Mouse (Mus musculus) lung, postnatal 0 days (tissue): Measurements from ENCODE around the gene Naa50. TPM values are rescaled to one million over a fixed set of nuclear protein-coding genes. Genes with fewer than 3 reads are reported as not detected.

Source experiments
- ATAC-seq: fragments of 200-750 bp; cut with Nextera tagmentation; 2 replicates; pipeline ENCODE4 v1.8.0; 2017; ENCODE audit warnings: moderate library complexity
- DNase-seq: peaks from one replicate; pipeline ENCODE4 v3.0.0-alpha.2; 2016; ENCODE audit warnings: low spot score
- H3K27ac ChIP-seq: fragments of 300-500 bp; sonication (generic); 2 replicates; pipeline ENCODE4 v1.5.1; 2014; ENCODE audit warnings: antibody characterized with exemption, mild to moderate bottlenecking, low read length, mixed read lengths
- H3K27me3 ChIP-seq: fragments of 300-500 bp; sonication (generic); replicated peaks from 2 replicates; pipeline ENCODE4 v1.6.1; 2014; ENCODE audit warnings: low read length, mixed read lengths; ENCODE audit not compliant: insufficient read depth
- H3K36me3 ChIP-seq: fragments of 300-500 bp; sonication (generic); 2 replicates; pipeline ENCODE4 v1.6.1; 2014; ENCODE audit warnings: low read length, mixed read lengths; ENCODE audit not compliant: insufficient read depth
- H3K4me1 ChIP-seq: fragments of 300-500 bp; sonication (generic); 2 replicates; pipeline ENCODE4 v1.6.1; 2014; ENCODE audit warnings: antibody characterized with exemption, low read depth, low read length, mixed read lengths; ENCODE audit not compliant: insufficient read depth
- H3K4me2 ChIP-seq: fragments of 300-500 bp; sonication (generic); replicated peaks from 2 replicates; pipeline ENCODE4 v1.6.1; 2014; ENCODE audit warnings: low read depth, mild to moderate bottlenecking, low read length, moderate library complexity, mixed read lengths
- H3K4me3 ChIP-seq: fragments of 300-500 bp; sonication (generic); 2 replicates; pipeline ENCODE4 v1.5.1; 2014; ENCODE audit warnings: low read depth, low read length
- H3K9ac ChIP-seq: fragments of 300-500 bp; sonication (generic); replicated peaks from 2 replicates; pipeline ENCODE4 v1.6.1; 2014; ENCODE audit warnings: low read depth, mild to moderate bottlenecking
- H3K9me3 ChIP-seq: fragments of 300-500 bp; sonication (generic); 2 replicates; pipeline ENCODE4 v1.6.1; 2016; ENCODE audit warnings: low read length, mixed read lengths
- CTCF ChIP-seq: IDR thresholded peaks from 2 replicates; pipeline ENCODE4 v1.5.1; 2016; ENCODE audit warnings: antibody characterized with exemption, mild to moderate bottlenecking
- EP300 ChIP-seq: IDR thresholded peaks from 2 replicates; pipeline ENCODE4 v1.6.1; 2016; ENCODE audit warnings: antibody characterized with exemption, mild to moderate bottlenecking, control low read depth
- WGBS: fragments of 180-500 bp; shearing (Covaris S2); extraction: QIAGEN DNeasy Blood & Tissue Kit; methylation state at CpG from one replicate; pipeline ENCODE4 v1.1.7; 2014; 5-methylcytosine and 5-hydroxymethylcytosine counted together
- polyA plus RNA-seq: library from polyadenylated mRNA; unstranded; fragments of >200 nt; fragmentation: Nextera tagmentation; extraction: Ambion mirVana; gene quantifications from 2 replicates; pipeline ENCODE4 v1.2.1, GENCODE M21; 2015

Gene Naa50
- polyA plus RNA-seq, 1 experiment from 2014 or later, result 30.0 TPM

DNA sequence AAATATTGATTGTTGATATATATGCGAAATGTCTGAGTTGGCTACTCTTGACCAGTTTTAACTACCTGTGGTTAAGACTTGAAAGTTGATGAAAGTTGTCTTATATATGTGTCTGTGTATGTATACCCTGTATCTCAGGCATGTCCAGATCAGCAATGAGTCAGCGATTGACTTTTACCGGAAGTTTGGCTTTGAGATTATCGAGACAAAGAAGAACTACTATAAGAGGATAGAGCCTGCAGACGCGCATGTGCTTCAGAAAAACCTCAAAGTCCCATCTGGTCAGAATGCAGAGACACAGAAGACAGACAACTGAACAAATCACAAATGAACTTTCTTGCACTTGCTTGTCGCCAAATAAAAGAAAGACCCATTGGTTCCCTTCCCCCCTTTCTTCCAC is 19.7 kb downstream of the Naa50 start:
- TF ChIP-seq EP300 (no peak), CTCF (no peak)
- WGBS, result 85% methylated on average over 7 of the region's 7 CpGs
- no peak overlapping the region for H3K4me2 ChIP-seq
- DNase-seq, result no peak
- no peak for ATAC-seq
- H3K4me1 ChIP-seq, result no peaks in the 10 kb centered on the region
- H3K27ac ChIP-seq, result no peak overlapping the region
- no peak overlapping the region for H3K4me3 ChIP-seq
- no peaks in the 10 kb centered on the region for H3K9me3 ChIP-seq
- no peak overlapping the region for H3K9ac ChIP-seq
- H3K27me3 ChIP-seq, result no peaks in the 10 kb centered on the region
- no peaks in the 10 kb centered on the region for H3K36me3 ChIP-seq

DNA sequence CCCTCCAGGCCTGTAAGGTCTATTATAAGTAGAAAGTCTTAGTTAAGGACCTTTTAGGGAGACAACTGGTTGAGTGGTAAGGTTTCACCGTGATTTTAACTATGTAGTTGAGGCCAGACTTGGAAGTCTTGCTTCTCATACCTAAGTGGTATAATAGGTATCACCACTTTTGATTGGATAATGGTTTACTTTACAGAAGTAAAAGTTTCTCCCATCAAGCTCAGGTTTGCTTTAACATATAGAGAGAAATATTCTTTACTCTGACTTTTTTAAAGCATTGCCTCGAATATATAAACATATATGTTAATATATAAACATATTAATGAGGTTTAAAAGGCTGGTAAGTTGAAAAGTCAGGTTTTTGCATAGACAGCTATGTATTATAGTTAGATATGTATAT is 24.2 kb downstream of the Naa50 start:
- H3K36me3 ChIP-seq, result no peaks in the 10 kb centered on the region
- no peak overlapping the region for H3K4me3 ChIP-seq
- H3K27me3 ChIP-seq, result no peaks in the 10 kb centered on the region
- DNase-seq (no peak), ATAC-seq (no peak)
- H3K9ac ChIP-seq, result no peak overlapping the region
- no peaks in the 10 kb centered on the region for H3K9me3 ChIP-seq
- no peak overlapping the region for H3K4me2 ChIP-seq
- no peak overlapping the region for H3K27ac ChIP-seq
- 87% methylated on average over 2 of the region's 2 CpGs for WGBS
- no peaks in the 10 kb centered on the region for H3K4me1 ChIP-seq
- TF ChIP-seq CTCF, result no peak
- TF ChIP-seq EP300, result no peak

DNA sequence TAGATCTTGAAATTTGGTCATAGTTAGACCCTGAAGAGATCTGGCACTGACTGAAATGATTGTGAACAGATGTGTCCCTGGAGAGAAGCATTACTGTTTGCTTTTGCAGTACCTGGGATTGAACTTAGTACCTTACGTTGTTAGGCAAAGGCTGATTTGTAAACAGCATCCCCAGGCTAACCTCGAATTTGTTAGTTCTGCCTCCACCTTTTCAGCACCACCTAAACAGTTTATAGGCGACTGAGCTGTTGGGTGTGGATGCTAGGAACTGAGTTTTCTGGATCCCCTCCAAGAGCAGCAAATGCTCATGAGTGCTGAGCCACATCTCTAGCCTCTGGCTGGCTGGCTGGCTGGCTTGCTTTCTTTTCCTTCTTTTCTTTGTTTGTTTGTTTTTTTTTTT is 25.6 kb downstream of the Naa50 start:
- TF ChIP-seq CTCF (no peak), EP300 (no peak)
- no peaks in the 10 kb centered on the region for H3K36me3 ChIP-seq
- ATAC-seq (no peak), DNase-seq (no peak)
- WGBS, result 43% methylated on average over 3 of the region's 3 CpGs
- no peaks in the 10 kb centered on the region for H3K27me3 ChIP-seq
- no peak overlapping the region for H3K9ac ChIP-seq
- no peak overlapping the region for H3K27ac ChIP-seq
- no peaks in the 10 kb centered on the region for H3K9me3 ChIP-seq
- no peak overlapping the region for H3K4me2 ChIP-seq
- no peak overlapping the region for H3K4me3 ChIP-seq
- H3K4me1 ChIP-seq, result no peaks in the 10 kb centered on the region

DNA sequence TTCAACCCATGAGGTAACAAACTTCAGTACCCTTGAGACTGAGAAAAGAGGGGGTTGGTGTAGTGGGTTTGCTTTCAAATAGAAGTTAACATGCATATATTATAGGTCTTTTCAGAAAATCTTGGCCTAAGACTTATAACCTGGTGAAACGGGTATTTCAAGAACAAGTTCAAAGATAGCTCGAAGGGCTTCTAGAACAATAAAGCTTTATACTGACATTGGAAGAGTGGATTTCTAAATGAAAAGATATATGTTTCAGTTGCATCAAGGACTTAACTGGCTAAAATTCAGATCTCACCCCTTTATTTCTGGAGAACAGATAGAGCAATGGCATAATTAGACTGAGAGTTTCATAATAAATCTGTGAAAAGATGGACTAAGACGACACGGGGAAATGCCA is 29.4 kb downstream of the Naa50 start:
- H3K4me3 ChIP-seq, result no peak overlapping the region
- no peaks in the 10 kb centered on the region for H3K36me3 ChIP-seq
- TF ChIP-seq EP300 (no peak), CTCF (no peak)
- H3K4me2 ChIP-seq, result no peak overlapping the region
- no peak overlapping the region for H3K27ac ChIP-seq
- H3K9me3 ChIP-seq, result no peaks in the 10 kb centered on the region
- H3K27me3 ChIP-seq, result no peaks in the 10 kb centered on the region
- H3K4me1 ChIP-seq, result peaks cover under 1% of the 10 kb centered on the region; the same call in 1 of the 2 replicates
- WGBS, result 55% methylated on average over 4 of the region's 4 CpGs
- no peak overlapping the region for H3K9ac ChIP-seq
- ATAC-seq (no peak), DNase-seq (no peak)

DNA sequence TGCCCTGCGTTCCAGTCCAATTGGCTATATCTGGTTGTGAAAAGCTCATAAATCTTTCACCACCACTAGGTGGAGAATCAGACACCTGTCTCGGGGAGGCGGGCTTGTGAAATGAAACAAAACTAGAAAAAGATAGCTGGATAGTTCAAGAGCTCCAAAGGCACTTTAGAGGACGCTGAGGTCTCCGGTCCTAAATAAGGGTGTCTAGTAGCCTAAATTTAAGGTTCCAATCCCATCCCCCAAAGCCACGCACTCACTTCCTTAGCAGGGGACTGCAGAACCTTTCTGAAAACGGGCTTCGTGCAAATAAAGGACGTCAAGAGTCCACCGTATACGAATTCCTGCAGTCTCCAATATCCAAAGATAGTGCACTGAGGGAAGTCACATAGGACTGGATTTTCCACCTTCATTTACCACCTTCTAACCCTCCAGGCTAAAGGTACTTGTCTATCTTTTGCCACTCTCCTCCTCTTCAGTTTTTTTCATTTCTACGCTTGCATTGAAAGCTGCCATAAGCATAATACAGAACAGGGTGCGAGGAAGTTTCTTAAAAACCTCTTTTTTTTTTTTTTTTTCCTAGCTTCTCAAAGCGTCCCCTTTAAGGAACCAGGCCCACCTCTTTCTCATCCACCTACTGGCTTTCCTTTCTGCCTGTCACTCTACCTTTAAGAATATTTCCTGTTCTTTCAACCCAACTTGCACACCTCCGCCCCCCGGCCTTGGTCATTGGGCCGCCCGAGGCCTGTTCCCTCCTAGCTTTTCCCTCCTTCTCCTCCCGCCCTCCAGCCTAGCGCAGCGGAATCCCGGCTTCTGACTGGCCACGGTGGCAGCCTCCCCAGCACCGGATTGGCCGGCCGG is 32.9 kb downstream of the Naa50 start:
- Histone ChIP-seq H3K4me1 (peaks cover 12% of the 10 kb centered on the region), H3K36me3 (no peaks in the 10 kb centered on the region), H3K27me3 (no peaks in the 10 kb centered on the region), H3K9ac (peak overlapping the region; percentile 79; the same call in 1 of the 2 replicates), H3K9me3 (no peaks in the 10 kb centered on the region), H3K4me3 (peak overlapping the region; percentile 96), H3K4me2 (peak overlapping the region; percentile 72), H3K27ac (peak overlapping the region; percentile 97)
- DNase-seq (peak; percentile 100), ATAC-seq (peak; percentile 100)
- WGBS, result under 1% methylated on average over 26 of the region's 26 CpGs
- TF ChIP-seq EP300 (peak; percentile 39; the same call in 1 of the 2 replicates), CTCF (peak; percentile 63)

DNA sequence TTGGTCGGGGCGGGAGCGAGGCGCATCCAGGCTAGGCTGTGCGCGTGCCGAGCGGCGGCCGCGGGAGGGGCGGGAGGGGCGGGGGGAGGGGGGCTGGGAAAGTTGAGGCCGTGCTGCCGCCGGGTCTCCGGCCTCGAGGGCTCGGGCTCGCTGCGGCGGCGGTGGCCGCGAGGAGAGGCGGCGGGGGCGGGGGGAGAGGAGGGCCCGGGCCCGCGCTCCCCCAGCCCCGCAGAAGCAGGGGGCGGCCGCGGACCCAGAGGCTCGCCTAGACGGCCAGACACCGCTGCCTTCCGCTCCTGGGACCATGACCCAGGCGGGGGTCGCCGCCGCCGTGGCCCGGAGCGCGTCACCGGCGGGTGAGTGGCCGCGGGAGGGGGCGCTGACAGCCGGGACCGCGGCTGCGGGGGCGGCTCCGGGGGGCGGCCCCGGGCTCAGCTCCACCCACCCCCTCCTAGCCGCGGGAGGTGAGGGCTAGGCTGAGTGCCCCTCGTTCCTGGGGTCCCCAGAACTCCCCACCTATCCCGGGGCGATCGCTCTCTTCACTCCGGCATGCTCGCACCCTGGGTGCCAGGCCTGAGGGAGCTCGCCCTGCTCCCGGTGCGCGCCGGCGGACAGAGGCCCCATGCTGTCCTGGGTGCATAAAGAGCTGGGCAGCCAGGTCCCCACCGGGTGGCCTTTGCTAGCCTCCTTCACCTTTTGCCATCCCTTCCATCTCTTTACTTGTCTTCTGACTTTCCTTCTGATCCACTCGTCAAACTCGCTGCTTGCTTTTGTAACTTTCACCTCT is 33.7 kb downstream of the Naa50 start, which contains the start of gene Usf3:
TSS of gene Usf3 (plus strand) at position 92 of the 787 bp plus-strand sequence.
- ATAC-seq (peak; percentile 58), DNase-seq (peak; percentile 55)
- no peaks in the 10 kb centered on the region for H3K27me3 ChIP-seq
- H3K4me3 ChIP-seq, result peak within 1 kb of the TSS; percentile 96
- peaks cover 12% of the 10 kb centered on the region for H3K4me1 ChIP-seq
- no peaks in the 10 kb centered on the region for H3K36me3 ChIP-seq
- H3K27ac ChIP-seq, result peak within 1 kb of the TSS; percentile 97
- no peak for TF ChIP-seq CTCF
- no peak for TF ChIP-seq EP300
- WGBS, result under 1% methylated on average over 42 of the region's 77 CpGs
- H3K4me2 ChIP-seq, result peak within 1 kb of the TSS; percentile 72
- H3K9ac ChIP-seq, result peak within 1 kb of the TSS; percentile 79
- H3K9me3 ChIP-seq, result no peaks in the 10 kb centered on the region
